Mouse (Mus musculus) liver, embryonic 14.5 days (tissue): Measurements from ENCODE around the gene Nadk. TPM values are rescaled to one million over a fixed set of nuclear protein-coding genes. Genes with fewer than 3 reads are reported as not detected.

Experiments
- ATAC-seq: fragments of 200-750 bp; cut with Nextera tagmentation; 2 replicates; pipeline ENCODE4 v1.8.0; 2017; ENCODE audit warnings: moderate number of reproducible peaks, mild to moderate bottlenecking, moderate library complexity; ENCODE audit not compliant: insufficient read depth
- DNase-seq, 3 experiments: peaks; one replicate each; pipeline ENCODE4 v3.0.0-alpha.2; 2012 to 2013; ENCODE audit warnings: low read depth in 3 of 3, low spot score in 3 of 3
- H3K27ac ChIP-seq: fragments of 300-500 bp; sonication (generic); 2 replicates; pipeline ENCODE4 v1.5.1; 2014; ENCODE audit warnings: moderate library complexity, mild to moderate bottlenecking, control low read depth, inconsistent platforms
- H3K27me3 ChIP-seq: fragments of 300-500 bp; sonication (generic); 2 replicates; pipeline ENCODE4 v1.6.1; 2014; ENCODE audit warnings: mild to moderate bottlenecking, low read length, moderate library complexity; ENCODE audit not compliant: control insufficient read depth, insufficient read depth
- H3K36me3 ChIP-seq: fragments of 300-500 bp; sonication (generic); replicated peaks from 2 replicates; pipeline ENCODE4 v1.6.1; 2014; ENCODE audit warnings: low read depth; ENCODE audit not compliant: control insufficient read depth, insufficient read depth
- H3K4me1 ChIP-seq, 2 experiments: fragments of 200-500 bp in 1 of 2; fragments of 300-500 bp in 1 of 2; sonication (generic) in 1 of 2; replicated peaks; 2 replicates each; pipeline ENCODE4 v1.6.1; 2012 to 2014; ENCODE audit warnings: antibody characterized with exemption in 1 of 2, inconsistent platforms in 1 of 2, low read length in 1 of 2; ENCODE audit not compliant: control insufficient read depth in 2 of 2, insufficient read depth in 2 of 2
- H3K4me2 ChIP-seq: fragments of 300-500 bp; sonication (generic); 2 replicates; pipeline ENCODE4 v1.6.1; 2014; ENCODE audit warnings: low read depth, mild to moderate bottlenecking, control low read depth, moderate library complexity
- H3K4me3 ChIP-seq, 2 experiments: fragments of 200-500 bp in 1 of 2; fragments of 300-500 bp in 1 of 2; sonication (generic) in 1 of 2; 2 replicates each; pipeline ENCODE4 v1.5.1; 2012 to 2014; ENCODE audit warnings: low read depth in 2 of 2, low read length in 2 of 2, mild to moderate bottlenecking in 2 of 2, control low read depth in 1 of 2, inconsistent platforms in 1 of 2, moderate library complexity in 1 of 2; ENCODE audit not compliant: insufficient read depth in 1 of 2
- H3K9ac ChIP-seq: fragments of 300-500 bp; sonication (generic); replicated peaks from 2 replicates; pipeline ENCODE4 v1.6.1; 2014; ENCODE audit warnings: mild to moderate bottlenecking, control low read depth, moderate library complexity
- H3K9me3 ChIP-seq: fragments of 300-500 bp; sonication (generic); 2 replicates; pipeline ENCODE4 v1.6.1; 2016; ENCODE audit warnings: low read length, mixed read lengths; ENCODE audit not compliant: control insufficient read depth
- CTCF ChIP-seq: IDR thresholded peaks from 2 replicates; pipeline ENCODE4 v1.5.1; 2016; ENCODE audit warnings: antibody characterized with exemption, low read depth, control low read depth
- EP300 ChIP-seq: IDR thresholded peaks from 2 replicates; pipeline ENCODE4 v1.6.1; 2016; ENCODE audit warnings: antibody characterized with exemption, low read depth
- WGBS: fragments of 180-500 bp; shearing (Covaris S2); extraction: QIAGEN DNeasy Blood & Tissue Kit; methylation state at CpG from one replicate; pipeline ENCODE4 v1.1.7; 2014; ENCODE audit not compliant: insufficient replicate concordance; 5-methylcytosine and 5-hydroxymethylcytosine counted together
- polyA plus RNA-seq, 2 experiments: library from polyadenylated mRNA; depleted of rRNA in 1 of 2; stranded (reverse) in 1 of 2; unstranded in 1 of 2; fragments of >200 nt; fragmentation: Nextera tagmentation in 1 of 2; extraction: Ambion mirVana in 1 of 2; gene quantifications; 2 replicates each; pipeline versions ENCODE4 v1.2.1 to v1.2.3; 2012 to 2014

Gene Nadk
- polyA plus RNA-seq, 2 experiments, result 32.2 to 40.2 TPM

DNA sequence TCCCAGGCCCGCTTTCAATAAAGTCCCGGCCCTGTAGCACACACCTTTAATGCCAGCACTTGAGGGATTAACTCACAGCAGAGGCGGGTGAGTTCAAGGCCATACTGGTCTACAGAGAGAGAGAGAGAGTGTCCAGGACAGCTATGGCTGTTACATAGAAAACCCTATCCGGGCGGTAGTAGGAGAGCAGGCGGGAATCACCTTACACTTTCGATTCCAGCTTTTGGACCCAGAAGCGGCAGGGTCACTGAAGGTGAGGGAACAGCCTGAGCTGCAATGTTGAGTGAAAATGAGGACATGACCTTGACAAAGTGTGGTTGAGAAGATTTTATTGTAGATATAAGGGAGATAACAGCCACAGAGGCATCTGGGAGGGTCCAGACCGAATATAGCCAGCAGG, 11.7 kb downstream of the Nadk start:
- Histone ChIP-seq H3K27me3 (no peaks in the 10 kb centered on the region), H3K9me3 (no peaks in the 10 kb centered on the region), H3K36me3 (peaks cover 3% of the 10 kb centered on the region; the same call in 1 of the 2 replicates), H3K4me2 (no peak overlapping the region), H3K4me3 (no peak overlapping the region), H3K27ac (no peak overlapping the region), H3K4me1 (peaks cover 0 to 13% of the 10 kb centered on the region in 2 experiments; a peak in 2 of 4 replicates), H3K9ac (no peak overlapping the region)
- no peak for DNase-seq
- ATAC-seq, result no peak
- 74% methylated on average over 9 of the region's 9 CpGs for WGBS
- TF ChIP-seq EP300, result no peak
- TF ChIP-seq CTCF, result no peak

DNA sequence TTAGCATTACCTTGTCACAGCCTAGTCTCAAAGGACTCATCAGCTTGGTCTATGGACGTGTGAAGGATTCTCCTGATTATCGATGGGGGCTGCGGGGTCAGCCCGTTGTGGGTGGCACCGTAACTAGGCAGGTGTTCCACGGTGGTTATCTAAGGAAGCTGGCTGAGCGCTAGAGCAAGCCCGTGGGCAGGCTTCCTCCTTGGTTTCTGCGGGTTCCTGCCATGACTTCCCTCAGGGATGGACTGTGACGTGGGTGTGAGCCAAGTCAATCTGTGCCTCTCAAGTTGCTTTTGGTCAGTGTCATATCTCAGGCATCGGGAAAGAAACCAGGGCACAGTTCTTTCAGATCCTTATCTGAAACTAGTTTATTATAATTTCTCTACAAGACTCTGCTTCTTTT, 12.8 kb downstream of the Nadk start:
- TF ChIP-seq CTCF (no peak), EP300 (no peak)
- H3K4me1 ChIP-seq, result peaks cover 0 to 12% of the 10 kb centered on the region in 2 experiments; a peak in 2 of 4 replicates
- no peak overlapping the region for H3K4me2 ChIP-seq
- no peak for ATAC-seq
- no peaks in the 10 kb centered on the region for H3K9me3 ChIP-seq
- H3K36me3 ChIP-seq, result peaks cover 3% of the 10 kb centered on the region; the same call in 1 of the 2 replicates
- H3K27ac ChIP-seq, result no peak overlapping the region
- WGBS, result 25% methylated on average over 11 of the region's 11 CpGs
- no peak for DNase-seq
- H3K4me3 ChIP-seq, result no peak overlapping the region
- no peak overlapping the region for H3K9ac ChIP-seq
- no peaks in the 10 kb centered on the region for H3K27me3 ChIP-seq

- 75% methylated on average over 8 of the region's 8 CpGs for whole genome bisulfite sequencing
- no peaks in the 10 kb centered on the region for H3K9me3 ChIP-seq
- H3K4me3 ChIP-seq, result no peak overlapping the region
- ATAC-seq, result no peak
- no peak for DNase-seq
- H3K4me1 ChIP-seq, result peaks cover 0 to 11% of the 10 kb centered on the region in 2 experiments; a peak in 2 of 4 replicates
- no peak overlapping the region for H3K27ac ChIP-seq
- no peak overlapping the region for H3K9ac ChIP-seq
- H3K4me2 ChIP-seq, result no peak overlapping the region
- peaks cover 3% of the 10 kb centered on the region; the same call in 1 of the 2 replicates for H3K36me3 ChIP-seq
- no peaks in the 10 kb centered on the region for H3K27me3 ChIP-seq
- TF ChIP-seq CTCF (no peak), EP300 (no peak)
Observed at GRCm38 (mm10) chr4:155575521-155575920, 13.3 kb downstream of the Nadk start.

DNA sequence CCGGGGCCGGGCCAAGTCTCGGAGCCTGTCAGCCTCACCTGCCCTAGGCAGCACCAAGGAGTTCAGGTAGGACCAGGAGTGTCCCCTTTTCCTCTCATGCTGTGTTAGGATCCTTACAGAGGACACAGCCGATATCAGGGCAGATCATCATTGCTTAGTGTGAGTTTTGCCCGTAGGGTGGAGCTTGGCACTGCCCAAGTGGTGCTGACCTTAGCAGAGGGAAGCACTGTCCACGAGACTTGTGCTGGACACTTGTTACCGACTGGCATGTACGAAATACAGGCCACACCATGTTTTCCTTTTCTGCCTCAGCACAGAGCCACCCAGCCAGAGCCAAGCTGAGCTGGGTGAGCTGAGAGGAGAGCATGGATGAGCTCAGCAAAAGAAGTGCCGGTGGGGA, 15.0 kb downstream of the Nadk start:
- Histone ChIP-seq H3K27me3 (no peaks in the 10 kb centered on the region), H3K36me3 (peaks cover 3% of the 10 kb centered on the region; the same call in 1 of the 2 replicates), H3K4me1 (peaks cover 0 to 3% of the 10 kb centered on the region in 2 experiments; a peak in 1 of 4 replicates), H3K4me2 (no peak overlapping the region), H3K4me3 (no peak overlapping the region), H3K9ac (no peak overlapping the region), H3K9me3 (no peaks in the 10 kb centered on the region), H3K27ac (no peak overlapping the region)
- 80% methylated on average over 9 of the region's 9 CpGs for WGBS
- ATAC-seq (no peak), DNase-seq (no peak)
- TF ChIP-seq CTCF (no peak), EP300 (no peak)

DNA sequence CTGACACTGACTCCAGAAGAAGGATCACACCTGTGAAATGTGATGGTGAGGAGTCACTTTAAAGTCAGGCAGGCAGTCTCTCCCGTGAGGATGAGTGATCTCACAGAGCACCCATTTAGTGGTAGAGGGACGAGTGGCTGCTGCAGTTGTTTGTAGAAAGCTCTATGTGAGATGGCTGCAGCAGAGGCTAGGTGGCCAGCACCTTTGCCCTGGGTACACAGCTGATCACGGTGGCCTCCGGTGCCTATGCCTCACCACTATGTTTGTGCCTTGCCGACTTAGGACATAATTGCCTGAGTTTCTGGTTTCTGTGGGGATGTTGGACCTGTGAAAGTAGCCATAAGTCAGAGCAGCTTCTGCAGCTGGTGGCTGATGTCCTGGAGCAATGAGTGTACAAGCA, 15.6 kb downstream of the Nadk start:
- Histone ChIP-seq H3K9me3 (no peaks in the 10 kb centered on the region), H3K27me3 (no peaks in the 10 kb centered on the region), H3K27ac (no peak overlapping the region), H3K4me1 (peaks cover 0 to 3% of the 10 kb centered on the region in 2 experiments; a peak in 1 of 4 replicates), H3K4me3 (no peak overlapping the region), H3K9ac (no peak overlapping the region), H3K36me3 (peaks cover 3% of the 10 kb centered on the region; the same call in 1 of the 2 replicates), H3K4me2 (no peak overlapping the region)
- WGBS, result 58% methylated on average over 5 of the region's 5 CpGs
- ATAC-seq, result no peak
- DNase-seq, result no peak
- TF ChIP-seq EP300 (no peak), CTCF (no peak)
